Mouse (Mus musculus): ENCODE data around the gene Tmod1.

Gene Tmod1

DNA sequence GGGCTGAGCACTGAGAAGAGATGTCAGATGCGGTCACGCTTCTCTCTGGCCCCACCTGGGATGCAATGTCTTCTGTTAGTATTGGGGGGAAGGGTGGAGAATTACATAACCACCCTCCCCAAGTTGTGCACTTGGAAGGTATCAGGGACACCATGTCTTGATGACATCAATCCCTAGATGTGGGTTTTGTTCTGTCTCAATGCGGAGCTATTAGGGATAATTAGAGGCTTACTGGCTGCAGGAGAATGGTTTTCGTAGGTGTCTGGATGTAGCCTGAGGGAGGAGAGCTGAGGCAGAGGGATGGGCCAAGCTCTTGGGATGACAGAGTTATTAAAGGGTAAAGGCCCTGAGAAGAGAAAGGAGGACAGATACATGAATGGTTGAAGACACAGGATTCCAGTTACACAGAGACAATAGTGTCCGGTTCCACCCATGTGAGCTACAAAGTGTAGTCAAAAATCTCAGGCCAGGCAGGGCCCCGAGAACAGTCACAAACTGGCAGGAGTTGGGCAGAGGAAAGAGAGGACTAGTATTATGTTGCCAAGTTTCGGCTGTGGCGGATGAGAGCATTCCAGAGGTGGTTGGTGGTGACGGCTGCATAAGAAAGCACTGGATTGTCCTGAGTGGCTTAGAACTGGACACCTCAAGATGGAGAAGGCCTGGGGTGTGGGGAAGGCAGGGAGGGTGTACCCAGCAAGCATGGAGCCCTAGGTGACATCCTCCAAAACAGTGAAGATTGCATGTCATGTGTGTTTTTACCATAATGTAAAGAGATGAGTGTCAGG is 14.8 kb downstream of the Tmod1 start:
- no peak for DNase-seq (ENCODE audit: low read depth, low spot score)

DNA sequence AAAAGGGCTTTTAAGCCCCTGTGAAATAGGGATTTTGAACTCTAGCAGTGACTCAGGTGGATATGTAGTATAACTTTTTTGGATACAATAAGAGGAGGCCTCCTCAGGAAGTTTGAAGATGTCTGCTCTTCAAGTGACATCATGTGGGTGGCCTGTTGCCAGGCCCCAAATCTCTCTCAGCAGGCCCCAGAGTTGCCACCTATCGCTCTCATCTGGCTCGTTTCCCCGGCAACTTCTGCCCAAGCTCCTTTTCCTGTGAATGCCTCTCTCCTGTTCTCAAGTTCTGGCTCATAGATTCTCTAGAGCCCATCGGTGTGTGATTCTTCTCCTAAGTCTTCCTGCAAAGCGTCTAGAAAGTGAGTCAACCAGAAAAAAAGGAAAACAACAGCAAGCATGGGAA is 17.4 kb downstream of the Tmod1 start:
- no peak for DNase-seq (ENCODE audit: low read depth, low spot score)

GRCm38 (mm10) chr4:46061259-46061962 is 22.7 kb downstream of the Tmod1 start:
- DNase-seq (ENCODE audit: low read depth, low spot score): no peak

- no peak for DNase-seq (ENCODE audit: low read depth, low spot score)
Measured at GRCm38 (mm10) chr4:46063841-46064240, 25.1 kb downstream of the Tmod1 start.

GRCm38 (mm10) chr4:46064263-46064662 is 25.5 kb downstream of the Tmod1 start:
- peak; percentile 84 for DNase-seq (ENCODE audit: low read depth, low spot score)

- DNase-seq (ENCODE audit: low read depth, low spot score): no peak
Measured at GRCm38 (mm10) chr4:46064961-46065360, 26.2 kb downstream of the Tmod1 start.

- DNase-seq (ENCODE audit: low read depth, low spot score): no peak
Measured at GRCm38 (mm10) chr4:46065695-46066340, 27.1 kb downstream of the Tmod1 start.

DNA sequence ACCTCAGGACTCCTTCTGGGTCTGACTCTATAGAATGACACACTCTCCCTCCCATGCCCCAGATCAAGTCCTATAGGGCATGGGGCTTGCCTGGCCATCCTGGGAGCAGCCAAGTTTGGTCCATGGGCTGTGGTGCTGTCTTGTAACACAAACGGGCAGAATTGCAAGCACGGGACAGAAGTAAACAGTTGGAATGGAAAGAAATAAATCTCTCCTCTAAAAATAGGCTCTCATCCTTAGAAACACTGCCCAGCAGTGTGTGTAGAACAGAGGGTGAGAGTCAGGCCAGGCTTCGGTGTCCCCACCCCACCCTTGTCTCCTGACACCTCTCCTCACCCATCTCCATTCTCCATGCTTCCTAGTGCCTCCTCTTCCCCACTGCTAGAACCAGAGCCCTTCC is 29.3 kb downstream of the Tmod1 start:
- DNase-seq (ENCODE audit: low read depth, low spot score): no peak

- DNase-seq (ENCODE audit: low read depth, low spot score): no peak
Measured at GRCm38 (mm10) chr4:46068573-46068972, 29.8 kb downstream of the Tmod1 start.

DNA sequence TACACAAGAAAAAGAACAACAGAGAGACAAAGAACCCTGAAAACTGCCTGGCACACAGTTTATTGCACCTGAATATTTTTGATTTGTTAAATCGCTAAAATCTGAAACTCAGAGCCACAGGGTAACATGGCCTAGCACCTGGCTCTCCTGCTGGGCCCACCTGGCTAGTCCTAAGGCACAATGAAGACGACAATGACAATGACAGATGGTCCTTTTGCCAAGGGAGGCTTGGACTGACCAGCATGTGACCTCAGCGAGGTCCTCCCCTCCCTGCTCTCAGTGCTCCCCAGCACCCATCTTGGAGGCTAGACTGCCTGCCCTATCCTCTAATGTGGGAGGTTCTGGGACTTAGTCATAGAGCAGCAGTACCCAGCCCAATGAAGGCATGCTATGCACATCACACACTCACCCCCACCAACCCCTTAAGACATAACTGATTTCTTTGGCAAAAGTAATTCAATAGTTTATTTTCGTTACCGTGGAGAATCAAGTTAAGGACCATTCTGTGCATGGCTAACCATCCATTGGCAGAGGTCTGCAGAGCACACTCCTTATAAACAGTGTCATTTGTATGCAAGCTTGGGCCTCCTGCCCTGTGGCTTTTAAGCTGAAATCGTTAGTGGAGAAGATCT is 31.2 kb downstream of the Tmod1 start:
- DNase-seq (ENCODE audit: low read depth, low spot score): no peak

GRCm38 (mm10) chr4:46072631-46073030 is 33.9 kb downstream of the Tmod1 start:
- DNase-seq (ENCODE audit: low read depth, low spot score): no peak

GRCm38 (mm10) chr4:46073736-46074135 is 35.0 kb downstream of the Tmod1 start:
- peak; percentile 80 for DNase-seq (ENCODE audit: low read depth, low spot score)

- DNase-seq (ENCODE audit: low read depth, low spot score): no peak
Measured at GRCm38 (mm10) chr4:46075664-46076063, 36.9 kb downstream of the Tmod1 start.

GRCm38 (mm10) chr4:46076892-46077291 is 38.2 kb downstream of the Tmod1 start:
- no peak for DNase-seq (ENCODE audit: low read depth, low spot score)

- DNase-seq (ENCODE audit: low read depth, low spot score): peak; percentile 74
Measured at GRCm38 (mm10) chr4:46080261-46080660, 41.5 kb downstream of the Tmod1 start.

DNA sequence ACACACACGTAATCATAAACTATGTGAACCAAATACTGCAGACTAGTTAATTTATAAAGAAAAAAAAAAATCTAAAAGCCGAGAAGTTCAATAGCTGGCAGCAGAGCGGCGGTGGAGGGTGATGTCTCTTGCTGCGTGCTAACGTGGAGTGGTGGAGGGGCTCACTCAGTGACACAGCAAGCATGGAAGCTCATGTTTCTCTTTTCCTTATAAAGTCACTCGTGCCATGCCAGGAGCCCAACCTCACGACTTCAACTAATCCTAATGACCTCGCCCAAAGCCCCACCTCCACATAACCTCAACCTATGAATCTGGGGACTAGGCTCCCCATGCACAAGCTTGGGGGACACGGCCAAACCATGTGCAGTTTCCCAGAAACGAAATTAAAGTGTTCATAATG is 43.8 kb downstream of the Tmod1 start:
- DNase-seq (ENCODE audit: low read depth, low spot score): no peak

DNA sequence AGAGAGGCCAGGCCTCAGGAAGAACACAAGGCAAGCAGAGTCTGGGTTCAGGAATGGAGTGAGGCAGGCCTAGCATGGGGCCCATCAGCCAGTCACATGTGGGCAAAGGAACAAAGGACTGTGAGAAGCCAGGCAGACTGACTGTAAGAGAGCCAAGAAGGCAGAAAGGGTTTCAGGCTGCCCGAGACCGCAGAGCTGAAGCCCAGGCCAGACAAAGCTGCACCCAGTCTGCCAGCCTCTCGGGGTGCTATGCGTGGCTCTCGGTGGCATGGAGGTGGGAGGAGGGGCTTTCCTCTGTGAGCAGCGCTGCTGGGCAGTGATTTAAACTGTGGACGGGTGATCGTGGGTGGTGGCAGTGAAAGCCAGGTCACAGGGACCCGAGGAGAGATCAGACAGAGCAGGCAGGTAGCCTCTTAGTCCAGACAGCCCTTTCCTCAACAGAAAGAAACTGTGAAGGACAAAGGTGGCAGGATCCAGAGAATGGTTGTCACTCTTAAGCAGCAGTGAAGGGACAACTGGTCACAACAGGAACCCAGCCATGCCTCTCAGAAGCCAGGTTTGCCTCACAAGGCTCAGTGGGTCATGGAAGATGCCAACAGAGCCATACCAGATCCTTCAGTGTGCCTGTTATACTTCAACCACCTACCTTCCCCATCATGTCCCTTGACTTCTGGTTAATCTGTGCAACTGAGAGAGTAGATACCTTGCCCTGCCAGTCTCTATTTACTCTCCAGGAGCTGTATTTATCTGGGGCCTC is 45.9 kb downstream of the Tmod1 start:
- no peak for DNase-seq (ENCODE audit: low read depth, low spot score)

DNA sequence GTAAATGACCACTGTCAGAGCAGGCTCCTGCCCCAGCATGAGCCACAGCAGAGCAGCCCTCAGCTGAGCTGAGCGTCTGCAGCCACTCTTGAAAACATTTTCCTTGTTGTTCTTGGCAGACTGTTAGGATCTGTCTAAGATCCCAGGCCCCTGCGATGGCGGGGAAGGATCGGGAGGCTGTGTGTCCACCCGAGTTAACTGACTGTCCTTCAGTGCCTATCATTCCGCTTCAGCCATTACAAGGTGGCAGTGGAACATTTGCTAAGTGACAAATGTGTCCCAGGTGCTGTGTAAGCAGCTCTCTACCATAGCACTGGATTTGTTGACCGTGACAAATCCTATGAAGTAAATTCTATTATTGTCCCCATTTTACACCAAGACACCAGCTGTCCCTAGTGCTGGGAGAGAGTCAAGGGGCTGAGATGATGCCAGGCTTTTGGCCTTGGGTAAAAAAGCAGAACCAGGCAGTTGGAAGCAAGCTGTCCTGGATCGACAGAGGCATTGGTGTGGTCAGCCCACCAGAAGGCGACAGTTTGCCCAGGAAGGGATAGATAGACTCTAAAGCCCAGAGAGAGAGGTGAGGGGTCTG is 46.6 kb downstream of the Tmod1 start:
- no peak for DNase-seq (ENCODE audit: low read depth, low spot score)

- no peak for DNase-seq (ENCODE audit: low read depth, low spot score)
Measured at GRCm38 (mm10) chr4:46086718-46087426, 48.1 kb downstream of the Tmod1 start.

DNA sequence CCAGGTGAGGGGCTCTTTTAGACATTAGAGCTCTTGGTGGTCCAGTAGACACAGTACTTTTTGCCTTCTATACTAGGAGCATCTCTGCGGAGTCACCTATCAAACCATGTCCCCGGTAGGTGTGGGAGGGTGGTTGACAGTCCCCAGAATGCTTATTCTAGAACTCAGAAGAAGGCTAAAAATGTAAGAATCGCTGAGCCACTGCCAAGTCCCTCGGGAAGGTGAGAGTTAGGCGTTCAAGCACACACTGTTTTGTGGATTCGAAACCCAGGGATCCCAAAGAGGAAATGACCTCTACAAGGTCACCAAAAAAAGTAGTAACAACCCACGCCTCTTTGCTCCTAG is 48.7 kb downstream of the Tmod1 start:
- DNase-seq (ENCODE audit: low read depth, low spot score): no peak

DNA sequence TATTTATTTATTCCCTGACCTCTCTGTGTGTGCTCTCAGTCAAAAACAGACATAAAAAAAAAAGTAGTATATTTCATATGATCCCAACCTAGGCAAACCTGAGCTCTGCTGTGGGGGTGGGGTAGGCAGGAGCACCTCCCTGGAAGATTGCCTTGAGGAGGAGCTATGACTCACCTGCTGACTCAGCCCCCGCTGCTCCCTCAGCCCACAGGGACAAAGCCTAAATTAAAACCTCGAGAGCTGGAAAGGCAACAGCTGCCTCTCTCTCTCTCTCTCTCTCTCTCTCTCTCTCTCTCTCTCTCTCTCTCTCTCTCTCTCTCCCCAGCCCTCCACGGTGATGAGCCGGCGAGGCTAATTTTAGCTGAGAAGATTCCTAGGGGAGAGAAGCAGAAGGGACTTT is 49.1 kb downstream of the Tmod1 start:
- peak; percentile 89 for DNase-seq (ENCODE audit: low read depth, low spot score)

All from 3T3-L1 (cell line).